Mouse (Mus musculus) B cell, adult 2 months (primary cell): ENCODE data around the gene Mobp.

Experiments
- DNase-seq, 2 experiments: peaks; one replicate each; pipeline ENCODE4 v3.0.0; 2022

The Mobp gene

DNA sequence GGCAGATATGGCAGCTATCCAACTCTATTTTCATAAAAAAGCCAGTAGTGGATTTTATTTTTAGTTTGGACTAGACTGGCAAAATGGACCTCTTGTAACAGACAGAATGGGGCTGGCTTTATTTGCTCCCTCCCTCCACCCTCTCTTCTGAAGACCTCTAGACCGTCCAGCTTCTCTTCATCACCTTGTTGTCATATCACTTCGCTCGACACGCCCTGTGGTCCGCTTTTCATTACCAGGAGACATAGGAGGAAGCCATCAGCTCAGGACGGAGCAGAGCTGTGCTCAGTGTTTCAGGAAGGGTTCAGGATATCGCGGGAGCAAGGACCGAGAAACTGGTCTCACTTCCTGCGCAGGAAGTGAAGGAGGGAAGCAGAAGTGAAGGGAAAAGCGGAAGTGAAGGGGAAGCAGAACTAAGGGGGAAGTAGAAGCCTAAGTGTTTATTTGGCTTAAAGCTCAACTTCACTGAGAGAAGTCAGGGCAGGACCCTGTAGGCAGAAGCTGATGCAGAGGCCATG, 65.5 kb downstream of the Mobp start:
- no peak for DNase-seq

GRCm38 (mm10) chr9:120219411-120219810, 69.9 kb downstream of the Mobp start:
- DNase-seq: no peak
